Mouse (Mus musculus) liver, embryonic 14 days (tissue): ENCODE measurements around the gene Cyp4f14. TPM values are rescaled to one million over a fixed set of nuclear protein-coding genes. Genes with fewer than 3 reads are reported as not detected.

Experiments used
- polyA plus RNA-seq: library from polyadenylated mRNA; depleted of rRNA; stranded (reverse); fragments of >200 nt; gene quantifications from 2 replicates; pipeline ENCODE4 v1.2.3, GENCODE M21; 2012; rRNA removed

The Cyp4f14 gene
- not detected in 2 replicates for polyA plus RNA-seq

GRCm38 (mm10) chr17:32917131-32917530 is at the start of gene Cyp4f14:
TSS of gene Cyp4f14 (minus strand) at chr17:32917342.

GRCm38 (mm10) chr17:32965623-32966290 is 48.6 kb upstream of the Cyp4f14 start, which contains the start of gene Zfp472:
TSS of gene Zfp472 (plus strand) at chr17:32965814.

GRCm38 (mm10) chr17:32947215-32947914 is 30.2 kb upstream of the Cyp4f14 start, which contains the start of gene Cyp4f13:
TSS of gene Cyp4f13 (minus strand) at chr17:32947402.

GRCm38 (mm10) chr17:32891239-32892180 is 25.6 kb downstream of the Cyp4f14 start, which contains the start of gene Zfp870:
TSS of gene Zfp870 (minus strand) at chr17:32891642.

Other genes with a start within 250 kb of the Cyp4f14 start
- 3.5 and 4.0 TPM in 2 replicates for gene Cyp4f15, start 231.7 kb downstream of the Cyp4f14 start, polyA plus RNA-seq
- 7.6 and 9.3 TPM in 2 replicates for gene Zfp871, start 129.1 kb downstream of the Cyp4f14 start, polyA plus RNA-seq
- 0.11 and 0.17 TPM in 2 replicates for gene Zfp811, start 107.4 kb downstream of the Cyp4f14 start, polyA plus RNA-seq
- gene Zfp799, start 87.1 kb downstream of the Cyp4f14 start, polyA plus RNA-seq, result 1.0 TPM in 2 replicates
- 0.90 and 0.93 TPM in 2 replicates for gene Zfp870, start 25.7 kb downstream of the Cyp4f14 start, polyA plus RNA-seq
- 3.7 and 3.9 TPM in 2 replicates for gene Cyp4f13, start 30.1 kb upstream of the Cyp4f14 start, polyA plus RNA-seq
- 2.7 and 3.1 TPM in 2 replicates for gene Zfp472, start 48.5 kb upstream of the Cyp4f14 start, polyA plus RNA-seq
- 1.9 and 2.1 TPM in 2 replicates for gene Zfp952, start 75.8 kb upstream of the Cyp4f14 start, polyA plus RNA-seq
- gene Zfp763, start 116.1 kb upstream of the Cyp4f14 start, polyA plus RNA-seq, result 1.3 and 1.5 TPM in 2 replicates
- not detected in 2 replicates for gene 4921501E09Rik, start 150.7 kb upstream of the Cyp4f14 start, polyA plus RNA-seq
- gene Zfp563, start 172.0 kb upstream of the Cyp4f14 start, polyA plus RNA-seq, result 0.67 and 0.91 TPM in 2 replicates
- not detected in 2 replicates for gene Morc2b, start 222.3 kb upstream of the Cyp4f14 start, polyA plus RNA-seq